Mouse (Mus musculus) C2C12 (cell line): ENCODE results near the gene Slfnl1. TPM values are rescaled to one million over a fixed set of nuclear protein-coding genes. Genes with fewer than 3 reads are reported as not detected.

ENCODE experiments used
- H3K27me3 ChIP-seq: one replicate; pipeline ENCODE4 v1.6.1; 2011; ENCODE audit not compliant: control insufficient read depth, insufficient read depth, insufficient read length
- H3K36me3 ChIP-seq: one replicate; pipeline ENCODE4 v1.6.1; 2011; ENCODE audit not compliant: control insufficient read depth, insufficient read depth
- H3K4me3 ChIP-seq: one replicate; pipeline ENCODE4 v1.5.1; 2011; ENCODE audit warnings: mild to moderate bottlenecking, control low read depth; ENCODE audit not compliant: poor library complexity, insufficient read depth, severe bottlenecking
- H3K79me2 ChIP-seq: one replicate; pipeline ENCODE4 v1.6.1; 2011; ENCODE audit not compliant: control insufficient read depth, insufficient read depth
- H3K79me3 ChIP-seq: one replicate; pipeline ENCODE4 v1.6.1; 2011; ENCODE audit warnings: low read depth, control low read depth
- H3ac ChIP-seq: one replicate; pipeline ENCODE3; 2011; ENCODE audit warnings: low read depth; ENCODE audit not compliant: control insufficient read depth, insufficient read length
- CEBPB ChIP-seq: IDR thresholded peaks from one replicate; pipeline ENCODE4 v1.6.1; 2011; ENCODE audit warnings: low read depth, mild to moderate bottlenecking, control low read depth, moderate library complexity
- CTCF ChIP-seq: IDR thresholded peaks from one replicate; pipeline ENCODE4 v1.5.1; 2011; ENCODE audit not compliant: control insufficient read depth, insufficient read depth, insufficient read length
- FOSL1 ChIP-seq: IDR thresholded peaks from one replicate; pipeline ENCODE4 v1.8.0; 2011; ENCODE audit warnings: mild to moderate bottlenecking, low read length; ENCODE audit not compliant: poor library complexity, insufficient read depth, severe bottlenecking
- MAX ChIP-seq: IDR thresholded peaks from one replicate; pipeline ENCODE4 v1.6.1; 2011; ENCODE audit warnings: mild to moderate bottlenecking, control low read depth
- MYOD1 ChIP-seq: IDR thresholded peaks from one replicate; pipeline ENCODE4 v1.6.1; 2011; ENCODE audit warnings: low read depth; ENCODE audit not compliant: control insufficient read depth, insufficient read length
- MYOG ChIP-seq: IDR thresholded peaks from one replicate; pipeline ENCODE4 v1.6.1; 2011; ENCODE audit not compliant: control insufficient read depth, insufficient read length; ENCODE audit errors: extremely low read depth
- USF1 ChIP-seq: IDR thresholded peaks from one replicate; pipeline ENCODE4 v1.6.1; 2011; ENCODE audit warnings: low read depth, mild to moderate bottlenecking, control low read depth, moderate library complexity
- polyA plus RNA-seq: library from polyadenylated mRNA; unstranded; fragments of >200 nt; fragmentation: generic; extraction: Trizol; gene quantifications from one replicate; pipeline ENCODE4 v1.2.1, GENCODE M21; 2012; ENCODE audit warnings: missing spikeins

Slfnl1 gene
- polyA plus RNA-seq, 1 experiment = 0.02 TPM

DNA sequence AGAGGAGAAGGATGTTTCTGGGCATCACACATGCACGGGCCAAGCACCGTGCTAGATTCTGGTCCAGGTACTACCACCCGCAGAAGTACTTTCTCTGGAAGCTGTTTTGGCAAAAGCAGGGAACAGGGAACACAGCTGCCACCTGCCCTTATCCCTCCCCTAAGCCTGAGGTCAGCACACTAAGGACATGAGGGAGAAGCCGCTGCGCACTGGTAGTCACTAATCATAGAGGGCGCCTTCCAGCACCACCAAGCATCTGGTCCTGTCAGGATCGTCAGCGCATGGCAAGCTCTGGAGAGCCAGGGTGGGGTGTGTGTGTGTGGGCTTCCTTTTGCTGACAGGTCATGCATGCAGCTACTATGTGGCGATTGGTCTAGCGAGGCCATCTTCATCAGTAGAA is 6.6 kb downstream of the Slfnl1 start:
- Histone ChIP-seq H3ac (no peak overlapping the region), H3K36me3 (peaks cover 51% of the 10 kb centered on the region)

GRCm38 (mm10) chr4:120544896-120545295 is 12.9 kb downstream of the Slfnl1 start:
- no peak overlapping the region for H3ac ChIP-seq
- H3K27me3 ChIP-seq = no peaks in the 10 kb centered on the region
- H3K79me3 ChIP-seq = peaks cover 4% of the 10 kb centered on the region
- no peaks in the 10 kb centered on the region for H3K79me2 ChIP-seq
- peaks cover 97% of the 10 kb centered on the region for H3K36me3 ChIP-seq
- no peak overlapping the region for H3K4me3 ChIP-seq
- no peak for TF ChIP-seq CTCF
- no peak for TF ChIP-seq CEBPB
- TF ChIP-seq MYOG = no peak

More for the DNA sequence above, 6.6 kb downstream of the Slfnl1 start:
- no peaks in the 10 kb centered on the region for H3K79me2 ChIP-seq
- H3K4me3 ChIP-seq = no peak overlapping the region
- peaks cover 2% of the 10 kb centered on the region for H3K79me3 ChIP-seq
- H3K27me3 ChIP-seq = no peaks in the 10 kb centered on the region
- no peak for TF ChIP-seq MAX
- TF ChIP-seq CEBPB = no peak
- no peak for TF ChIP-seq CTCF
- TF ChIP-seq FOSL1 = no peak

DNA sequence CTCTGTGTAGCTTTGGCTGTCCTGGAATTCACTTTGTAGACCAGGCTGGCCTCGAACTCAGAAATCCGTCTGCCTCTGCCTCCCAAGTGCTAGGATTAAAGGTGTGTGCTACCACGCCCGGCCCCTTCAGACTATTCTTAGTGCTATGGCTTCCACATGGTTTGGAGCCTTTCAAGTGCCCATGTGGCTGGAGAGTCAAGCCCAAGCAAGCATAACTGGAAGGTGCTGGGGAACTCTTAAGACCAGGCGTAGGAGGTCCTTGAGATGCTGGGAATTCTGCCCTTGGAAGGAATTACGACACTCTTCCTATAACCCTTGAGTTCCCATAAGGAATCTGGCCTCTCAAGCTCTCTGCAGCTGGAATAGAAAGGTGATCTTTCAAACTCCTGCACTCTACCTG is 24.6 kb downstream of the Slfnl1 start:
- H3K36me3 ChIP-seq = peaks cover 97% of the 10 kb centered on the region
- peaks cover 5% of the 10 kb centered on the region for H3K79me3 ChIP-seq
- peaks cover 40% of the 10 kb centered on the region for H3K79me2 ChIP-seq
- TF ChIP-seq MYOD1 = no peak
- no peak for TF ChIP-seq MYOG
- no peak for TF ChIP-seq CTCF
- no peak for TF ChIP-seq FOSL1
- no peak for TF ChIP-seq USF1
- TF ChIP-seq CEBPB = no peak
- no peak for TF ChIP-seq MAX
- H3ac ChIP-seq = no peak overlapping the region
- no peaks in the 10 kb centered on the region for H3K27me3 ChIP-seq
- no peak overlapping the region for H3K4me3 ChIP-seq

DNA sequence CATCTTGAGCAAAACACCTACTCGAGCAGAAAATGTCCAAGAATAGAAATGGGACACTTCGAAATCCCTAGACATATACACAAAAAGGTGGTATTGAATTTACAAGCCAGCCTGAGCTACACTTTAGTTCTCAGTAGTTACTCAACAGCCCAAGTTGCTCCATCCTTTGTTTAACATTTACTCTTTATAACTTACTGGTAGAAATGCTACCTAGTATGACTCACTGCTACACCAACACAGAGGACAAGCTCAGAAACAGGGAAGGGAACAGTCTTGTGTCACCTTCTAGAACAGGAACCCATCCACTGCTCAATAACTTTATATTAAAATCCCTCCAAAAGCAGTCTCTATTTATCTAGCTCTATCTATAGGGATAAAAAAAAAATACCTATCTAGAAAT is 33.7 kb downstream of the Slfnl1 start:
- peaks cover 67% of the 10 kb centered on the region for H3K36me3 ChIP-seq
- H3K79me3 ChIP-seq = peaks cover 69% of the 10 kb centered on the region
- peaks cover 88% of the 10 kb centered on the region for H3K79me2 ChIP-seq
- TF ChIP-seq CTCF = no peak
- no peak overlapping the region for H3ac ChIP-seq
- H3K27me3 ChIP-seq = no peaks in the 10 kb centered on the region
- no peak overlapping the region for H3K4me3 ChIP-seq

GRCm38 (mm10) chr4:120568005-120568404 is 36.0 kb downstream of the Slfnl1 start:
- peak overlapping the region; percentile 62 for H3K4me3 ChIP-seq
- peaks cover 47% of the 10 kb centered on the region for H3K36me3 ChIP-seq

DNA sequence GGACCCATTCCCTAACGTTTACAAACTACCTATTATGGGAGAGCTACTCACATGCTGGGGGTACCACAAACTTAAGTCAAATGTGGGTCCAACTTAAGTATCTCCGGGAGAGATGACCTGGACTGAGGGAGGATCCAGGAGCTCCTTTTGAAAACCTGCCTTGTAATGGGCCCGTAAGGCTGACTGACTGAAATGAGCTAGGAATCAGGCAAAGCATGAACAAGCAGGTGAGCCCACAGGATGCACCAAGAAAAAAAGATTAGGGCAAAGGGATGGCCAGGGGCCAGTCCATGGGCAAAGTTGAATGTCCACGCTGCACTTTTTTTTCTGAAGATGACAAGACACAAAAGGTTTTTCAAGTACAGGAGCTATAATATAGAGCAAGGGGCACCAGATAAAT is 37.0 kb downstream of the Slfnl1 start:
- TF ChIP-seq CEBPB (no peak), CTCF (no peak), MYOD1 (no peak), USF1 (no peak), MAX (no peak), MYOG (no peak), FOSL1 (no peak)
- Histone ChIP-seq H3K36me3 (peaks cover 36% of the 10 kb centered on the region), H3K79me3 (peaks cover 57% of the 10 kb centered on the region), H3K27me3 (no peaks in the 10 kb centered on the region), H3ac (peak overlapping the region; percentile 77), H3K79me2 (peaks cover 60% of the 10 kb centered on the region), H3K4me3 (peak overlapping the region; percentile 62)

More at GRCm38 (mm10) chr4:120568005-120568404, 36.0 kb downstream of the Slfnl1 start:
- Histone ChIP-seq H3K79me2 (peaks cover 70% of the 10 kb centered on the region), H3ac (no peak overlapping the region), H3K27me3 (no peaks in the 10 kb centered on the region), H3K79me3 (peaks cover 67% of the 10 kb centered on the region)
- TF ChIP-seq CTCF (no peak), CEBPB (no peak), MYOG (no peak), MAX (no peak), FOSL1 (no peak), MYOD1 (no peak), USF1 (no peak)
